Mouse (Mus musculus) NIH3T3 (cell line): Measurements from ENCODE around the gene Prr29.
"Not testable (repeated sequence)": the region's sequence is repeated elsewhere in the genome, so short reads cannot be mapped to it uniquely, and the experiment has no call there.

ENCODE experiments used
- DNase-seq: peaks from one replicate; pipeline ENCODE4 v3.0.0-alpha.2; 2012; ENCODE audit warnings: low read depth

Gene Prr29

GRCm38 (mm10) chr11:106355382-106356128, 9.7 kb upstream of the Prr29 start:
- no peak for DNase-seq

GRCm38 (mm10) chr11:106359350-106359749, 5.9 kb upstream of the Prr29 start:
- DNase-seq = peak; percentile 20

GRCm38 (mm10) chr11:106364712-106365111, 560 bp upstream of the Prr29 start:
- DNase-seq = no peak

- DNase-seq = peak; percentile 82
Observed at GRCm38 (mm10) chr11:106366316-106366715, 1.0 kb downstream of the Prr29 start.

GRCm38 (mm10) chr11:106373998-106374397, 8.7 kb downstream of the Prr29 start:
- no peak for DNase-seq

GRCm38 (mm10) chr11:106374559-106374958, 9.3 kb downstream of the Prr29 start:
- DNase-seq = no peak

GRCm38 (mm10) chr11:106374979-106375378, 9.7 kb downstream of the Prr29 start:
- no peak for DNase-seq

- peak; percentile 24 for DNase-seq
Observed at GRCm38 (mm10) chr11:106381011-106381410, 15.7 kb downstream of the Prr29 start.

- DNase-seq = no peak
Observed at GRCm38 (mm10) chr11:106381883-106382282, 16.6 kb downstream of the Prr29 start.

GRCm38 (mm10) chr11:106382424-106382823, 17.2 kb downstream of the Prr29 start:
- DNase-seq = no peak

- DNase-seq = no peak
Observed at GRCm38 (mm10) chr11:106383051-106383790, 17.9 kb downstream of the Prr29 start.

- no peak for DNase-seq
Observed at GRCm38 (mm10) chr11:106386409-106386808, 21.1 kb downstream of the Prr29 start.

- no peak for DNase-seq
Observed at GRCm38 (mm10) chr11:106387020-106387419, 21.7 kb downstream of the Prr29 start.

GRCm38 (mm10) chr11:106387791-106388216, 22.5 kb downstream of the Prr29 start, which contains the start of gene Icam2:
Gene Icam2 (minus strand): TSS chr11:106388075.
- DNase-seq = no peak

- DNase-seq = no peak
Observed at GRCm38 (mm10) chr11:106389611-106390010, 24.3 kb downstream of the Prr29 start.

GRCm38 (mm10) chr11:106390757-106391156, 25.5 kb downstream of the Prr29 start:
- DNase-seq = no peak

- peak; percentile 89 for DNase-seq
Observed at GRCm38 (mm10) chr11:106391546-106392188, 26.4 kb downstream of the Prr29 start.

- DNase-seq = no peak
Observed at GRCm38 (mm10) chr11:106392597-106393330, 27.5 kb downstream of the Prr29 start.

GRCm38 (mm10) chr11:106393331-106393616, 28.0 kb downstream of the Prr29 start:
- DNase-seq = peak; percentile 39

- DNase-seq = not testable (repeated sequence)
Observed at GRCm38 (mm10) chr11:106394055-106394454, 28.8 kb downstream of the Prr29 start.

GRCm38 (mm10) chr11:106397656-106398055, 32.4 kb downstream of the Prr29 start:
- peak; percentile 16 for DNase-seq

GRCm38 (mm10) chr11:106398481-106398880, 33.2 kb downstream of the Prr29 start:
- no peak for DNase-seq
